Mouse (Mus musculus) testis, adult 2 months (tissue): ENCODE results near the gene Zfr. TPM values are rescaled to one million over a fixed set of nuclear protein-coding genes. Genes with fewer than 3 reads are reported as not detected.
A peak's percentile ranks its signal among the peaks of the same experiment; 100 is the strongest.

Experiments
- H3K27ac ChIP-seq: fragments of 200-500 bp; 2 replicates; pipeline ENCODE4 v1.5.1; 2012; ENCODE audit warnings: low read depth, low read length; ENCODE audit not compliant: control insufficient read depth, insufficient read depth
- H3K27me3 ChIP-seq: fragments of 200-500 bp; 2 replicates; pipeline ENCODE4 v1.6.1; 2012; ENCODE audit warnings: mild to moderate bottlenecking, low read length, moderate library complexity; ENCODE audit not compliant: control insufficient read depth, insufficient read depth
- H3K36me3 ChIP-seq: fragments of 200-500 bp; 2 replicates; pipeline ENCODE4 v1.6.1; 2012; ENCODE audit warnings: mild to moderate bottlenecking, low read length; ENCODE audit not compliant: control insufficient read depth, insufficient read depth
- H3K4me1 ChIP-seq: fragments of 200-500 bp; 2 replicates; pipeline ENCODE4 v1.6.1; 2012; ENCODE audit warnings: low read length; ENCODE audit not compliant: control insufficient read depth, insufficient read depth
- H3K4me3 ChIP-seq: fragments of 200-500 bp; 2 replicates; pipeline ENCODE4 v1.5.1; 2012; ENCODE audit warnings: low read depth, mild to moderate bottlenecking, low read length, moderate library complexity, mixed read lengths; ENCODE audit not compliant: control insufficient read depth
- CTCF ChIP-seq: fragments of 200-500 bp; IDR thresholded peaks from 2 replicates; pipeline ENCODE4 v1.5.1; 2012; ENCODE audit warnings: low read depth, mild to moderate bottlenecking, inconsistent platforms, low read length, moderate library complexity; ENCODE audit not compliant: control insufficient read depth, insufficient read depth, insufficient replicate concordance
- POLR2A ChIP-seq: fragments of 200-500 bp; IDR thresholded peaks from 2 replicates; pipeline ENCODE4 v1.6.1; 2012; ENCODE audit warnings: low read depth, mild to moderate bottlenecking, inconsistent platforms, low read length, moderate library complexity; ENCODE audit not compliant: control insufficient read depth
- polyA plus RNA-seq: library from polyadenylated mRNA; depleted of rRNA; stranded (reverse); fragments of >200 nt; gene quantifications from 2 replicates; pipeline ENCODE4 v1.2.3, GENCODE M21; 2012; rRNA removed

The Zfr gene
- 146 and 184 TPM in 2 replicates for polyA plus RNA-seq

DNA sequence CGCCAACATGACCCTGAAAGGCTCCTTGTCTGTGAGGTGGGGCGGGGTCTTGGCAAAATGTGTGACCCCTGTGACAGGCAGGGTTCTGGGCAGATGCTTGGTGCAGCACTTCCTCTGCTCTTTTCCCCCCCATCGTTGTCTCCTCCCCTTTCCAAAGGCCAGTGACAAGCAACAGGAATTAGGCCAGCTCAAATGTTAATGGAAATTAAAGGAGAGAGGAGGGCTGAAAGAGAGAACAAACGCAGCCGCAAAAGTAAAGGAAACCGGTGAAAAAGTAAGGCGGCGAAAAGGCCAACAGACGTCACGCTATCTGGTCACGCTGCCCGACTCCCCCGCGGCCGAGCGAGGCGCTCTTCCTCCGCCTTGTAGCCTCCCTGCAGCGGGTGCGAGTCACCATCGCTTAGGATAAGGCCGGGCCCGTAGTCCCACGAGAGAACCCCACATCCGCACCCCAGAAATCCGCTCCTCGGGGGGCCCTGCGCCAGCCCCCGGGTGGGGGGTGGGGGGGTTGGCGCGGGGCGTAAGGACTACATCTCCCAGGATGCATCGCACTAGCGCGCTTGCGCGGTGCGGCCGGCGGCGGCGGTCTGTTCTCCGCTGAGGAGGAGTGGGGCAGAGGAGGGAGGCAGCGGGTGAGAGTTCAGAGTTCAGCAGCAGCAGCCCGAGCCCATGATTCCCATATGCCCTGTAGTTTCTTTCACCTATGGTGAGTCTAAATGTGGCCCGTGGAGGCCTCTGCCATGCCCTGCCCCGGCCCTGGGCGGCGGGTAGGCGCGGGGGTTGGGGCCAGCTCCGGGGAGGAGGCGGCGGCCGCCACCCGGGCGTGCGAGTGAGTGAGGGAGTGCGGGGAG lies at the start of gene Zfr:
Gene Zfr, plus strand, starts transcription at position 590 of the 851 bp plus-strand sequence.
- H3K4me3 ChIP-seq = peak within 1 kb of the TSS; percentile 98
- TF ChIP-seq POLR2A = peak; percentile 97
- no peak for TF ChIP-seq CTCF
- H3K4me1 ChIP-seq = peaks cover 5% of the 10 kb centered on the region
- peak within 1 kb of the TSS; percentile 98 for H3K27ac ChIP-seq
- no peaks in the 10 kb centered on the region for H3K27me3 ChIP-seq
- no peaks in the 10 kb centered on the region for H3K36me3 ChIP-seq

DNA sequence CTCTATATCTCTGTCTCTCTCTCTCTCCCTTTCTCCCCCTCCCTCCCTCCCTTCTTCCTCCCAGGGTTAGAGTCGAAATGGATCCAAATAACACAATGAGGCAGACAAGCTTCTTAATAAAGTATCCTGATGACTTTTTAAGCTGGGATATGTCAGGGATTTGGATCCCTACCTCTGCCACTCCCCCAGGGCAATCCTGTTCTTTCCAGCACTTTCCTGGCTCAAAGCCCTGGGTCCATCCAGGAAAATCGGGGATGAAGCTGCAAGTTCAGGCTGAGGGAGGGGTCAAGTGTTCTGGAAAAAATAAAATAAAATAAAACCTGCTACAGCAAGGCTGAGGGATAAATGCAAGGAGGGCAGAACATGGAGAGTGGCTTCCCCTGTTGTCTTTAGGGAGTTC lies 49.7 kb upstream of the Zfr start:
- Histone ChIP-seq H3K4me3 (no peak overlapping the region), H3K27me3 (no peaks in the 10 kb centered on the region), H3K36me3 (no peaks in the 10 kb centered on the region), H3K4me1 (no peaks in the 10 kb centered on the region), H3K27ac (no peak overlapping the region)
- TF ChIP-seq POLR2A (no peak), CTCF (no peak)

GRCm38 (mm10) chr15:12068395-12069218 lies 49.0 kb upstream of the Zfr start:
- TF ChIP-seq CTCF (no peak), POLR2A (no peak)
- Histone ChIP-seq H3K4me1 (no peaks in the 10 kb centered on the region), H3K27ac (no peak overlapping the region), H3K27me3 (no peaks in the 10 kb centered on the region), H3K4me3 (no peak overlapping the region), H3K36me3 (no peaks in the 10 kb centered on the region)

DNA sequence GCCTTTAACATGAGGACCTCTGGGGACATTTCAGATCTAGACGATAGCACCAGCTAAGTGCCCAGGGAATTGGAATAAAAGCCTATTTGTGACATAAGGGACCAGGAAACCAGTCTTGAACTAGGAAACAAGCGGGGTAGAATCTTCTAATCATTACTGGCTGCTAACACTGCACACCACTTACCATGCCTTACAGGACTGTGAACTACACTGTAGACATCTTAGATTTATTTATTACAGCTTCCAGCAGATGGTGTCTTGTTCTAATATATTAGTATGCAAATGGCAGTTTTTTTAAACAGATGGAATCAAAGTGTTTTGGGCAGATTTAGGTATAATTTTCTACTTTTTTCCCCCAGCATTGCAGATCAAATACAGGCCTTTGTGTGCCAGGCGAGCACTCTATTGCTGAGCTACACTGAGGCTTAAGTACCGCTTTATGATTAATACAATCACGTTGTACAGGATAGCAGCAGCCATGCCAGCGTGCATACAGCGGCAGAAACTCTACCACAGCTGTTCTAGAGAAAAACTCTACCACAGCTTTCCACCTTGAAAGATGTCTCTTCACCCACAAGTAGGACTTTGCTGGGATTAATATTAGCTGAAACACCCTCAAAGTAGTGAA lies 44.8 kb upstream of the Zfr start:
- Histone ChIP-seq H3K27me3 (no peaks in the 10 kb centered on the region), H3K27ac (no peak overlapping the region), H3K36me3 (no peaks in the 10 kb centered on the region), H3K4me3 (no peak overlapping the region), H3K4me1 (no peaks in the 10 kb centered on the region)
- TF ChIP-seq CTCF (no peak), POLR2A (no peak)

GRCm38 (mm10) chr15:12074426-12074825 lies 43.2 kb upstream of the Zfr start:
- Histone ChIP-seq H3K27ac (no peak overlapping the region), H3K4me1 (no peaks in the 10 kb centered on the region), H3K36me3 (no peaks in the 10 kb centered on the region), H3K4me3 (no peak overlapping the region), H3K27me3 (no peaks in the 10 kb centered on the region)
- TF ChIP-seq POLR2A (no peak), CTCF (no peak)

GRCm38 (mm10) chr15:12082344-12082743 lies 35.3 kb upstream of the Zfr start:
- H3K4me1 ChIP-seq = no peaks in the 10 kb centered on the region; the same call in 1 of the 2 replicates
- no peaks in the 10 kb centered on the region for H3K27me3 ChIP-seq
- no peak overlapping the region for H3K4me3 ChIP-seq
- TF ChIP-seq POLR2A (no peak), CTCF (no peak)
- no peak overlapping the region for H3K27ac ChIP-seq
- H3K36me3 ChIP-seq = no peaks in the 10 kb centered on the region

GRCm38 (mm10) chr15:12084164-12084563 lies 33.5 kb upstream of the Zfr start:
- TF ChIP-seq POLR2A (no peak), CTCF (no peak)
- H3K4me3 ChIP-seq = no peak overlapping the region
- no peak overlapping the region for H3K27ac ChIP-seq
- no peaks in the 10 kb centered on the region for H3K27me3 ChIP-seq
- H3K36me3 ChIP-seq = no peaks in the 10 kb centered on the region
- H3K4me1 ChIP-seq = no peaks in the 10 kb centered on the region; the same call in 1 of the 2 replicates
